Mouse (Mus musculus): ENCODE results near the gene Rgl1. TPM values are rescaled to one million over a fixed set of nuclear protein-coding genes. Genes with fewer than 3 reads are reported as not detected.

Gene Rgl1
- polyA plus RNA-seq, 1 experiment from 2014 or later, result 48.3 TPM

DNA sequence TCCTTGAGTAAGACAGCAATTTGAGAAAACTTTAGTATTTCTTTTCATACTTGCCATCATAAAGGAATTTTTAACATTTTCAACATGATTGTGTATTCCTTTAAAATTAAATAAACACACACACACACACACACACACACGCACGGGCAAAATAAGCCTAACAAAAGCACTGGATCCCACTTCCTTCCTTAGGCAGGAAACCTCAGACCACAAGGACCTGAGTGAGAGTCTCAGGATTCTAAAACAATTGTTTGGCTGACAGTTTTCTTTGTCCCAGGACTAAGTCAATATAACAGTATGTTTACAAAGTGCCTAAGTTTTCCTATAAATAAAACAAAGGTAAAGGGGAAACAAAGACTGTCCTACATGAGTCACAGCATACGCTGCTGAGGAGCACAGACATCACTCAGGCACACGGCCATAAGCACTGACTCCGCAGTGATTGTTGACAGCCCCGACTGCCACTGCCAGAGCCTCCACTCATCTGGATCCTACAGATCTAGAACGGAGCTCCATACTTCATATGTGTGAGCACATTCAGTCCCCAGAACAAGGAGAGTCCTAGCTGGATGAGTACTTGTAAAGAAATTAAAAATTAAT, 180.7 kb downstream of the Rgl1 start:
- H3K27ac ChIP-seq (ENCODE audit: low read length), result no peak overlapping the region
- H3K4me2 ChIP-seq (ENCODE audit: low read depth, low read length), result no peak overlapping the region
- ATAC-seq (ENCODE audit: insufficient read depth, low FRiP score), result no peak
- H3K9me3 ChIP-seq (replicated peaks; ENCODE audit: control insufficient read depth, low read length), result no peaks in the 10 kb centered on the region
- H3K36me3 ChIP-seq (ENCODE audit: control insufficient read depth, insufficient read depth, low read length), result no peaks in the 10 kb centered on the region
- H3K4me3 ChIP-seq (replicated peaks; ENCODE audit: low read length), result no peak overlapping the region
- no peak overlapping the region for H3K9ac ChIP-seq (ENCODE audit: low read length)
- H3K27me3 ChIP-seq (ENCODE audit: control insufficient read depth, insufficient read depth, low read length), result no peaks in the 10 kb centered on the region
- H3K4me1 ChIP-seq (ENCODE audit: control insufficient read depth, insufficient read depth, low read length), result peaks cover 20% of the 10 kb centered on the region
- 56% methylated on average over 7 of the region's 7 CpGs for WGBS

DNA sequence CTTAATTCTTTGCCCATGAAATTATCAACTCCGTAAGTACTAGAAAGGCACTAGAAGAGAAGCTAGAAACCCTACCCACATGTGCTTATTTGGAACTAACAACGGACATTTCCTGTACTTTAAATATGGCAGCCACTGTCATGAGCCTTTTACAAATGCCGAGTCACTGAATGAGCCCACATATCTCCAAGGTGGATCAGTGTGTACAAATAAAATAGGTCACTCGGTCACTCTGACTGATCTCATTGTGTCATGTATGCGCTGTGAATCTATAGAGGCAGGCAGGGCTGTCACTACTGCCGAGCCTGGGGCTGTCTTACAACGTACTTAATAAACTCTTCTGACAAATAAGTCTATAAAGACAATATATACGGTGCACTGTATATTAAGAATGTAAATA, 181.2 kb downstream of the Rgl1 start:
- Histone ChIP-seq H3K4me1 (ENCODE audit: control insufficient read depth, insufficient read depth, low read length) (peaks cover 17% of the 10 kb centered on the region), H3K27ac (ENCODE audit: low read length) (no peak overlapping the region), H3K36me3 (ENCODE audit: control insufficient read depth, insufficient read depth, low read length) (no peaks in the 10 kb centered on the region), H3K27me3 (ENCODE audit: control insufficient read depth, insufficient read depth, low read length) (no peaks in the 10 kb centered on the region), H3K9ac (ENCODE audit: low read length) (no peak overlapping the region), H3K4me2 (ENCODE audit: low read depth, low read length) (no peak overlapping the region), H3K9me3 (replicated peaks; ENCODE audit: control insufficient read depth, low read length) (no peaks in the 10 kb centered on the region), H3K4me3 (replicated peaks; ENCODE audit: low read length) (no peak overlapping the region)
- WGBS, result 57% methylated on average over 8 of the region's 8 CpGs
- no peak for ATAC-seq (ENCODE audit: insufficient read depth, low FRiP score)

DNA sequence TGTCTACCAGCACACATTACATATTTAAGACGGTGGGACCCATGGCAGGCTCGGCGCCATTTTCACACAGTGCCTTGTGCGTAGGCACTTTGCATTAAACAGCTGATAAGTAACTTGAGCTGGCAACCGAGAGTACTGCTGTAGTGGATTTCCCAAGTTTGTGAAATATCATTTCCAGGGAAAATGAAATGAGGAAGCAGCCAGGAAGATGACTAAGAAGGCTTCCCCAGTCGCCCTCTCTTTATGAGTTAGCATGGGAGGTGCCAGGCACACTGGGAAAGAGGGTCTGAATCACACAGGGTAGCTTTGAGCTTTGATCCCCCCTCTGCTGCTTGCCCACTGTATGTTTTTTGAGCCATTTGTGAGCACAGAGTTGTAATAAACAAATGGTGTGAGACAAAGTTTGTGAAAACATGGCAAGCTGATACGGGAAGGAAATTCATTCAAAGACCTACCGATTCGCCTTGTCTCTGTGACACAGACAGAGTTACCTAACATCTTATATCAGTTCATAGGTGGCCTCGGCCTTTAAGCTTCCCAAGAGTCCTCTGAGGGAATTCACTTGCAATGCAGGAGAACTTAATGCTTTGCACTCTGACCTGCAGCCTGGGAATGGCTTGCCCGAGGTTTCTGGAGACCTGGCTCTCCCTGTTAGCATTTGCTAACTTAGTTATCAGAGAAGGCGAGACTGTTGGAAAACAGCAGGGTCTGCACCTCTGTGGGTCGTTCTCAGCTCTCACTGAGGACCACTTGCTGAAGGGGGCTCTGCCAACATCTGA, 184.8 kb downstream of the Rgl1 start:
- Histone ChIP-seq H3K4me1 (ENCODE audit: control insufficient read depth, insufficient read depth, low read length) (peaks cover 13% of the 10 kb centered on the region), H3K4me2 (ENCODE audit: low read depth, low read length) (no peak overlapping the region), H3K36me3 (ENCODE audit: control insufficient read depth, insufficient read depth, low read length) (no peaks in the 10 kb centered on the region), H3K27me3 (ENCODE audit: control insufficient read depth, insufficient read depth, low read length) (no peaks in the 10 kb centered on the region), H3K4me3 (replicated peaks; ENCODE audit: low read length) (no peak overlapping the region), H3K27ac (ENCODE audit: low read length) (peak overlapping the region; percentile 29; the same call in 1 of the 2 replicates), H3K9ac (ENCODE audit: low read length) (no peak overlapping the region), H3K9me3 (replicated peaks; ENCODE audit: control insufficient read depth, low read length) (no peaks in the 10 kb centered on the region)
- WGBS, result 66% methylated on average over 13 of the region's 13 CpGs
- no peak for ATAC-seq (ENCODE audit: insufficient read depth, low FRiP score)

DNA sequence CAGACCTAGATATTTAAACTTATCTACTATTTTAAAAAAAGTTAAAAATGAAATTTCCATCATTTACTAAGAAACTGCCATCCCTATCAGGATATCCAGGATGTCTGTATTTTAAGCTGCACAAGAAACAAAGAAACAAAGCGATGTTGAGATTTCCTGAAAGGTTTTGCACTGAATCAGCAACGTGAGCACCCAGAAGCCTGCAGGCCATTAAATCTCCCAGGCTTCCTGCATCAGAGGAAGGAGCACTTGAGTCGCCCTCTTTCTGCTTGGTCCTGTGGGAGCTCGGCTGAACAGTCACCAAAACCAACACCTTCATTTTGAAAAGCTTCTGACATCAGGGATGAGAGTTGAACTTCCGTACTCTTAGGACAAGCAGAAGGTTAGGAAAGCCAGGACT, 187.2 kb downstream of the Rgl1 start:
- peaks cover 13% of the 10 kb centered on the region for H3K4me1 ChIP-seq (ENCODE audit: control insufficient read depth, insufficient read depth, low read length)
- ATAC-seq (ENCODE audit: insufficient read depth, low FRiP score), result no peak
- H3K27me3 ChIP-seq (ENCODE audit: control insufficient read depth, insufficient read depth, low read length), result no peaks in the 10 kb centered on the region
- no peaks in the 10 kb centered on the region for H3K36me3 ChIP-seq (ENCODE audit: control insufficient read depth, insufficient read depth, low read length)
- no peak overlapping the region for H3K9ac ChIP-seq (ENCODE audit: low read length)
- H3K27ac ChIP-seq (ENCODE audit: low read length), result no peak overlapping the region
- no peak overlapping the region for H3K4me2 ChIP-seq (ENCODE audit: low read depth, low read length)
- H3K9me3 ChIP-seq (replicated peaks; ENCODE audit: control insufficient read depth, low read length), result no peaks in the 10 kb centered on the region
- WGBS, result 69% methylated on average over 5 of the region's 5 CpGs
- H3K4me3 ChIP-seq (replicated peaks; ENCODE audit: low read length), result no peak overlapping the region

DNA sequence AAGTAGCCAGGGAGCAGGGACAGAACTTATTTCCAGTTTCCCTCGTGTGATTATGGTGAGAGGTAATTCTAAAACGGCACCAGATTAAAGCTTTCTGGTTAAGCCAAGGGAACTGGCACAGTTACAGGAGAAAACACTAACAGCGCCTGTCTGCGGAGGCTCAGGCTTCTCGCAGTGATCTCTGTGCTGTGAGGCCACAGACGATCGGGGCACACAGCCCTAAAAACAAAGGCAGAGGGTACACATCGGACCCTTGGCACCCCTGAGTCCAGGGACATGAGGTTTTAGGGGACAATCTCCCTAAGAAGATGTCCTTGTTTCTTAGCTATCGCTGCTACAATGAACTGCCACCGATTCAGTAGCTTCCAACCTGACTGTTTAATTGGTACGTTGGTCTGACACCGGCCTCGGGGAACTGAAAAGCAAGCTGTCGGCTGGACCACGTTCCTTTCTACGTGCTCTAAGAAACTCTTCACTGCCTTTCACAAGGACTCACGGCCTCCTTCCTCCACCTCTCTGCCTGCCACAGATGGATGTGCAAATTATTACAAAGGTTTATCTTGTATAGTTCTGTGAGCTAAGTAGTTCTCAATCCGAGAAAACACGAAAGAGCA, 187.9 kb downstream of the Rgl1 start:
- H3K4me1 ChIP-seq (ENCODE audit: control insufficient read depth, insufficient read depth, low read length), result peaks cover 17% of the 10 kb centered on the region
- ATAC-seq (ENCODE audit: insufficient read depth, low FRiP score), result no peak
- H3K9ac ChIP-seq (ENCODE audit: low read length), result no peak overlapping the region

DNA sequence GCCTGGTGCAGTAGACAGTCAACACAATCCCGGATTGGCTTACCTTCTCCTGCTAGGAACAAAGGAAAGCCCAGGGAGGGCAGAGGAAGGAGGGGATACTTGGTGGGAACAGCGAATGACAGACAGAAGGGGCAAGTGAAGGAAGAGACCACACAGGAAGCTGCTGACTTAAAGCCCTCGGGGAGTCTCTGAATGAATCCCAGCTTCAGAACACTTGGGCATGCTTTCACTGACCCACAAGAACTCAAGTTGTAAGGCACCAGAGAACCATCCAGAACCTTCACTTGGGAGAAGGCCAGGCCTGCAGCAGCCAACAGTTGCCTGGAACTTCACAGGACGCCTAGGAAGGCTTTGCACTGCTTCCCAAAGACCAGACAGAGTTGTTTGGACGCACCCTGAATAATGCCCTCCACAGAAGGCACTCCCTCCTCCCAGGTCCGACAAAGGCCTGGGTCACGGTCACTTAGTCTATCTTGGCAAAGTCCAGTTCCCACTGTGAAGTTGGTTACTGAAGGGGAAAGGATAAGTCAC, 189.5 kb downstream of the Rgl1 start:
- H3K4me1 ChIP-seq (ENCODE audit: control insufficient read depth, insufficient read depth, low read length), result peaks cover 17% of the 10 kb centered on the region
- no peaks in the 10 kb centered on the region for H3K27me3 ChIP-seq (ENCODE audit: control insufficient read depth, insufficient read depth, low read length)
- H3K9ac ChIP-seq (ENCODE audit: low read length), result no peak overlapping the region
- no peak for ATAC-seq (ENCODE audit: insufficient read depth, low FRiP score)
- no peaks in the 10 kb centered on the region for H3K9me3 ChIP-seq (replicated peaks; ENCODE audit: control insufficient read depth, low read length)
- whole genome bisulfite sequencing, result 44% methylated on average over 7 of the region's 7 CpGs
- H3K27ac ChIP-seq (ENCODE audit: low read length), result peak overlapping the region; percentile 18; the same call in 1 of the 2 replicates
- H3K4me3 ChIP-seq (replicated peaks; ENCODE audit: low read length), result no peak overlapping the region
- no peak overlapping the region for H3K4me2 ChIP-seq (ENCODE audit: low read depth, low read length)
- H3K36me3 ChIP-seq (ENCODE audit: control insufficient read depth, insufficient read depth, low read length), result no peaks in the 10 kb centered on the region

More for the DNA sequence above, 187.9 kb downstream of the Rgl1 start:
- WGBS, result 61% methylated on average over 19 of the region's 19 CpGs
- H3K9me3 ChIP-seq (replicated peaks; ENCODE audit: control insufficient read depth, low read length), result no peaks in the 10 kb centered on the region
- peak overlapping the region; percentile 56; the same call in 1 of the 2 replicates for H3K27ac ChIP-seq (ENCODE audit: low read length)
- no peak overlapping the region for H3K4me2 ChIP-seq (ENCODE audit: low read depth, low read length)
- no peaks in the 10 kb centered on the region for H3K36me3 ChIP-seq (ENCODE audit: control insufficient read depth, insufficient read depth, low read length)
- H3K27me3 ChIP-seq (ENCODE audit: control insufficient read depth, insufficient read depth, low read length), result no peaks in the 10 kb centered on the region
- no peak overlapping the region for H3K4me3 ChIP-seq (replicated peaks; ENCODE audit: low read length)

DNA sequence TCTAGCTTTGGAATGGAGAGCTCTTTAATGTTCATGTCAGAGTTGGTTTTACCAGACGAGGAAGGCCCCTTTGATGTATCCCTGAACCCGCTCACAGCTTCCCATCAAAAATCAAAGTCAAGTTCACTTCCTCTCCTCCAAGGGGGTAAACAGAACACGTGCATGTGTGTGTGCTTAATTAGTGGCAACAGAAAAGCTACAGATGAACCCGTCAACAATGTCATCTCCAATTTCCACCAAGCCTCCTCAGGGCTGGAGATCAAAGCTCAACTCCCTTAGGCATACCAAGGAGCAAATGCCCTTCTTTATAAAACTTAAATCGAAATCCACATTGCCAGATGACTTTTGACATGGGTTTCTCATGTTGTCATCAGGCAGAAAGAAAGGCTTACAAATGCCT, 191.1 kb downstream of the Rgl1 start:
- WGBS, result 72% methylated on average over 5 of the region's 5 CpGs
- H3K9ac ChIP-seq (ENCODE audit: low read length), result no peak overlapping the region
- H3K4me1 ChIP-seq (ENCODE audit: control insufficient read depth, insufficient read depth, low read length), result peaks cover 13% of the 10 kb centered on the region
- no peaks in the 10 kb centered on the region for H3K27me3 ChIP-seq (ENCODE audit: control insufficient read depth, insufficient read depth, low read length)
- no peak overlapping the region for H3K4me2 ChIP-seq (ENCODE audit: low read depth, low read length)
- no peak overlapping the region for H3K27ac ChIP-seq (ENCODE audit: low read length)
- H3K4me3 ChIP-seq (replicated peaks; ENCODE audit: low read length), result no peak overlapping the region
- H3K36me3 ChIP-seq (ENCODE audit: control insufficient read depth, insufficient read depth, low read length), result no peaks in the 10 kb centered on the region
- no peak for ATAC-seq (ENCODE audit: insufficient read depth, low FRiP score)
- H3K9me3 ChIP-seq (replicated peaks; ENCODE audit: control insufficient read depth, low read length), result no peaks in the 10 kb centered on the region

DNA sequence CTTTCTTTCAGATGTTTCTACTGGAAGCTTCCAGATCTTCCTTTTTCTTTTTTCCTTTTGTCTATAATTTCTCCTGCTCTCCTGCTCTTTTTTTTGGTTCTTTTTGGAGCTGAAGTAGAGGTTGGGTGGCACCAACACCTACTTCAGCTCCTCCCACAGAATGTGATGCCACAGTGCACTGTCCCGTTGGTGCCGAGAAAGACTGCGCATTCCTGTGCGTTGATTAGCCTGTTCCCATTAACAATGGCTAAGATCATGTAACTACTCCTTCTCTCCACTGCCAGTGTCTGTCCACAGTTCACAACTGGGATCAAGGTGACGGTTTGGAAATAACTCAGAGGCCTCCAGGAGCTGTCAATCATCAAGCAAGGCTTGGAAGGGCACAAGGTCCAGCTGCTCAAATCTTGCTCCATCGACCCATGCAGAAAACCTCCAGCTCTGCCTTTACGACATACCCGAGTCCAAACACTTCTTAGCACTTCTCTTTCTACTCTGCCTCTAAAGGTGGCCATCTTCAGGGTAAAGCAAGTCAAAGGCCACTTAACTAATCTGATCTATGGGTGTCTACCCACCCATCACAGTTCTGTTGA, 192.6 kb downstream of the Rgl1 start:
- Histone ChIP-seq H3K36me3 (ENCODE audit: control insufficient read depth, insufficient read depth, low read length) (no peaks in the 10 kb centered on the region), H3K9ac (ENCODE audit: low read length) (no peak overlapping the region), H3K4me2 (ENCODE audit: low read depth, low read length) (no peak overlapping the region), H3K4me1 (ENCODE audit: control insufficient read depth, insufficient read depth, low read length) (peaks cover 13% of the 10 kb centered on the region), H3K27ac (ENCODE audit: low read length) (no peak overlapping the region), H3K9me3 (replicated peaks; ENCODE audit: control insufficient read depth, low read length) (no peaks in the 10 kb centered on the region), H3K27me3 (ENCODE audit: control insufficient read depth, insufficient read depth, low read length) (no peaks in the 10 kb centered on the region), H3K4me3 (replicated peaks; ENCODE audit: low read length) (no peak overlapping the region)
- ATAC-seq (ENCODE audit: insufficient read depth, low FRiP score), result no peak
- WGBS, result 66% methylated on average over 8 of the region's 8 CpGs

All from stomach, embryonic 16.5 days (tissue).